Mouse (Mus musculus): ENCODE measurements around the gene Sirpa. TPM values are rescaled to one million over a fixed set of nuclear protein-coding genes. Genes with fewer than 3 reads are reported as not detected.
A peak's percentile ranks its signal among the peaks of the same experiment; 100 is the strongest.

Gene Sirpa
- 100 to 1,000 TPM; 207 to 208 TPM for total RNA-seq (2021)
- long read RNA-seq, transcript Sirpa-201 (8 exons, 3,644 nt), result minor isoform, 14 of 140 reads
- long read RNA-seq, transcript Sirpa-203 (8 exons, 3,982 nt), result major isoform, 65 of 140 reads
- long read RNA-seq, transcript Sirpa-214 (9 exons, 3,812 nt), result minor isoform, 13 of 140 reads
- long read RNA-seq, partial matches to known transcripts, result 8 of 140 reads
- long read RNA-seq, other reads (novel, unspliced or antisense), result 32 of 140 reads

- DNase-seq (ENCODE audit: low spot score in 2 of 2), result peak; percentile 69 to 76
These were observed at the start of gene Sirpa for GRCm38 (mm10) chr2:129592459-129593140. Gene Sirpa, plus strand, starts transcription at chr2:129592835.

GRCm38 (mm10) chr2:129544448-129544847 is 48.2 kb upstream of the Sirpa start:
- no peak for DNase-seq (ENCODE audit: low spot score in 2 of 2)

DNA sequence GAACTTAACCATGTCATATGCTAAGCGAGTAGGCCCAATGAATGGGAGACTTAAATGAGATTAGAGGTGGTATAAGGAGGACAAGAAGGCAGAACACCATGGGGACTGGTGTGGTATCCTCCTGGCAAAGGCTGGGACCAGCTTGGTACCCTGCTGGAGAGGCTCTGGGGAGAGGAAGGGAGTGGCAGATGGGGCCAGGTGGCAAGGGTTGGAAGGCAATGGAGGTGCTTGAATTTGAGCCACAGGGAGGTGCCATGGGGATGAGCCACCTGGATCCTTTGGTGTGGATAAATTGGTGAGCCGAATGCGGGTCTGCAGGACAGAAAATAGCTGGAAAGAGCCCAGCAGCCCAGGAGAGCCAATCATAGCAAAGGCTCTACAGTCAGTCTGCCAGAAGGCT is 47.7 kb upstream of the Sirpa start:
- peak; percentile 56 to 58 for DNase-seq (ENCODE audit: low spot score in 2 of 2)

- DNase-seq (ENCODE audit: low spot score in 2 of 2), result no peak
These were observed 47.0 kb upstream of the Sirpa start for GRCm38 (mm10) chr2:129545596-129545995.

DNA sequence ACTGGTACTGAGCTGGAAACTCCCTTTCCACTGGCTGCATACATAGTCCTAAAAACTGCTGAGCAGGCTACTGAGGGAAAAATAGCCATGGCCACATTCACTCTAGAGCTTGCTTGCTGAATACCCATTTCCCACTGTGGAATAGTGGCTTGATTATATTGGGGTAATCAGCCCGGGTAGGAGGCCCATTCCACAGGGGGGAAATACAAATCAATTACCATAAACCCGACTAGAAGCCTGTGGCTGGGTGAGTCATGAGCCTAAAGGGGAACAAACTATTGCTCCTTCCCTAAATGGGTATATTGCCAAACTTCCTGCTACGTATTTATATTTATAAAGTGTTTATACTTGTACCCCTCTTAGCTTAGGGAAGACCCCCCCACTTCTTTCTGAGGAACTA is 45.9 kb upstream of the Sirpa start:
- no peak for DNase-seq (ENCODE audit: low spot score in 2 of 2)

DNA sequence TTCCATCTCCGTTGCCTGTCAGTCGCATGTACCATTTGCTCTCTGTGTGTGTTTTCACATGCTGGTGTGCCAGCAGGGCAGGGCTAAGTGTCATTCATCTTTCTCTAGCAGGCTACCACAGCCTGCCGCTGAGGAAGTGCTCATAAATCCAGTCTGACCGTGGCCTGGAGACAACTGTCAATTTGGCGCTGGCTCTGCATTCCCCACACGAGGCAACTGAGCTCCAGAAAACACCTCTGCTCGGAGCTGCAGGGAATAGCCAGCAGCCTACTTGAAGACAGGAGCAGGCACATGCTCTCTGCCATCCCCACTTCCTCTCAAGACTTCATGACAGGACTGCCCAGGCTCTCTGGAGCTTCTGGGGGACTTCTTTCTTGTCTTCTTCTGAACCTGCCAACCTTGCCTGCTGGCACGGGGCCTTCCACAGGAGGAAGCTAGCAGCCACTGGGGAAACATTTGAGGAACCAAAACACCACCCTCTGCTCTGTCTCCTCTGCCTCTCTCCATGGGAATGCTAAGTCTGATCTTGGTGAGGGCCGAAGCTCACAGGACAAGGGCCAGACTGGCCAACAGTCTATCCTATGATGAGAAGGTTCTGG is 43.0 kb upstream of the Sirpa start:
- DNase-seq (ENCODE audit: low spot score in 2 of 2), result no peak

DNA sequence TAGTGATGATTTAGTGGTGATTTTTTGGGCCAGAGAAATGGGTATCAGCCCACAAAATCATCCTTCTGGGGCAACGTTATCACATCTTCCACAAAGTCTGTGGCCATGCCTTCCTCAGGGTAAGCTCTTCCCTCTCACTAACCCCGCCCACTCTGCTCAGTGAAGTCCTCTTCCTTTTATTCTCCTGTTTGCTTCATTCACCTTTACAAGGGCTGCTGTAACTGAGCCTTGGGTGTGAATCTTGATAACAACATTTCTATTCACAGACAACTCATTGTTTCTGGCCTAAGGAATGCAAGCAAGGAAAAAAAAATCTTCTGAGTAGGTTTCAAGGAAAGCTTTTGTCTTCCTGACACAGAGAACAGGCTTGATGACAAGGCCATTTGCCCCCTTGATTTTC is 41.9 kb upstream of the Sirpa start:
- DNase-seq (ENCODE audit: low spot score in 2 of 2), result no peak

GRCm38 (mm10) chr2:129556081-129556480 is 36.6 kb upstream of the Sirpa start:
- DNase-seq (ENCODE audit: low spot score in 2 of 2), result no peak

- no peak for DNase-seq (ENCODE audit: low spot score in 2 of 2)
These were observed 34.4 kb upstream of the Sirpa start for GRCm38 (mm10) chr2:129558008-129558874.

GRCm38 (mm10) chr2:129558875-129559219 is 33.8 kb upstream of the Sirpa start:
- no peak for DNase-seq (ENCODE audit: low spot score in 2 of 2)

DNA sequence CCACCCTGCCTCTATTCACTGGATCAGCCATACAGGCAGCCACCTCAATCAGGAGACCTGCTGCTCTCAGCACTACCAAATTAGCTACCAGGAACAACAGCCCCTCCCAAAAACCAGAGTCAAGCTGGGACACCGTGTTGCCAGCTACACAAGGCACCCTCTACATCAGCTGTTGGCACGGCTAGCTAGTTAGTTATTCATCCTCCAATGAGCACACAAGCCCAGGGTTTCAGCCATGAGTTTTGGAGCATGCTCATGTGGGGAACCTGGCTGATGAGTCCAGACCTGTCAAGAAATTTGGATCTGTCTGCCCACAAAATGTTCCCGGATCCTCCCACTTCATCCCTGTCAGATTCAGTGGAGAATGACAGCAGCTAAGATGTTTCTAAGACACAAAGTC is 30.8 kb upstream of the Sirpa start:
- DNase-seq (ENCODE audit: low spot score in 2 of 2), result no peak

DNA sequence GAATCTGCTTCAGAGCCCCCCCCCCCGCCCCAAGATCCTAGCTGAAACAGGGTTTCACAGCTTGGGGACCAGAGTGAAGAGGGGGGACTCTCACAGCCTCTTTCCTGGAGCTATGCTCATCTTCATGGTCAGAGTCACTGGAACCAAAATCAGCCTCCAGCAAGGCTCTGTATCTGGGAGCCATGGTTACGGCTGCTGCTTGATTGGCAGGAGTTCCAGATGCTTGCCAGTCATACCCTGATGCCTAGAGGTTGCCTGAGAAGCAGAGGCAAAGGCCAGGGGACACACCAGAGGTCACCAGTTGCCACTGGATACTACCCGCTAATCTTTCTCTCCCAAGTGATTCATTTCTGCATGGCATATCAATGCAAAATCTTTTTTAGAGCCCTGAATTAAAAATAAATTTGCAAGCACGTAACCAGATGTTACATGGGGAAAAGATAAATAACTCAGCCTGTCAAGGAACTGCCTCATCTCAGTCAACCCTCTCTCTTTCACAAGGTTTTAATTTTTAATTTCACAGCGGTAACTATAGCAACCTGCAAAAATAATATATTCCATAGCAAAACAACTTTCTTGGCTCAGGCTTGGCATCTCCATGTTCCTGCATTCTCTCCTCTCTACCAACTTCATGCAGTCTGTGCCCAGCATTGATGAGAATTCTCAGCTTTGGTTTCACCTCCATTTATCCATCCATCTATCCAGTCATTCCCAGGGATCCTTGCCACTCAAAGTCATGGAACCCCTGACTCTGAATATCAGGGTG is 28.5 kb upstream of the Sirpa start:
- DNase-seq (ENCODE audit: low spot score in 2 of 2), result no peak

- no peak for DNase-seq (ENCODE audit: low spot score in 2 of 2)
These were observed 23.5 kb upstream of the Sirpa start for GRCm38 (mm10) chr2:129569120-129569519.

DNA sequence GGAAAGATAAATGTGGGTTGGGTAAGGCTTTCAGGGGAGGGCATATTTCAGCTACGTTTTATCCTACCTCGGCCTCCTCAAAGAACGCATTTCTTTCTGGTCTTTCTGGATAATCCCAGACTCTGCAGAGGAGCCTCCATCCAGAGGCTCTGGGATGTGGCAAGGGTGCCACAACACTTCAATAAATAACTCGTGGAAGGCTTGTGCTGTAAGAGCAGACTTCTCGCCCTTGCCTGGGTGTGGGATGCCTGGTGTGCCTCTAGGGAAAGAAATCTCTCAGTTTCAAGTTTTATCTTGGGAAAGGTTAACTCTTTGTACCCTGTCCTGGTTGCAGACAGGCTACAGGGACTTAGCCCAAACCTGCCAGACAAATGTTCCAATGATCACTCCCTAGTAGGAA is 23.1 kb upstream of the Sirpa start:
- no peak for DNase-seq (ENCODE audit: low spot score in 2 of 2)

DNA sequence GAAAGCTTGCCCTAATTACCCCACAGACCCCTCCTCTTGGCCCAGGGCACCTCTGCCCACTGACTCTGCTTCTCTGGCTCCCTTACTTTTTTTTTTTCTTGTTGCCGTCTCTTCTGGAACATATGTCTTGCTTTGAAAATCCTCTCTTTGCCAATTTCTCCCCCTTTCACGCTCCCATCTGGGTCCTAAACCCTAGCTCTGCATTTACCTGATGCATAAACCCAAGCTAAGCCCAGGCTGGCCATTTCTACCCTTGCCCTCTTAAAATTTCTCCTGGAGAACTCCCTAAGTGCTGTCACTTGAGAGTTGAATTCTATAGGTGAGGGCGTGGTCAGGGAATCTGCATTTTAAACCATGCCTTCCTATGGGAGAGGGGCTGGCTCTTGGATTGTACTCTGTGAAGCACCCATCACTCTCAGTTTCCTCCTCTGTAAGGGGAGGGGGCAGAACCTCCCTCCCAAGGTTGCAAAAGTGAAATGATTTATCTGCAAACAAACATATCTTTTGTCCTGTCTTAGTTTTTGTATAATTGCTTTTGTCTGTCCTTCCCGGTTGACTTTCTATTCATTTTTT is 18.8 kb upstream of the Sirpa start:
- DNase-seq (ENCODE audit: low spot score in 2 of 2), result no peak

DNA sequence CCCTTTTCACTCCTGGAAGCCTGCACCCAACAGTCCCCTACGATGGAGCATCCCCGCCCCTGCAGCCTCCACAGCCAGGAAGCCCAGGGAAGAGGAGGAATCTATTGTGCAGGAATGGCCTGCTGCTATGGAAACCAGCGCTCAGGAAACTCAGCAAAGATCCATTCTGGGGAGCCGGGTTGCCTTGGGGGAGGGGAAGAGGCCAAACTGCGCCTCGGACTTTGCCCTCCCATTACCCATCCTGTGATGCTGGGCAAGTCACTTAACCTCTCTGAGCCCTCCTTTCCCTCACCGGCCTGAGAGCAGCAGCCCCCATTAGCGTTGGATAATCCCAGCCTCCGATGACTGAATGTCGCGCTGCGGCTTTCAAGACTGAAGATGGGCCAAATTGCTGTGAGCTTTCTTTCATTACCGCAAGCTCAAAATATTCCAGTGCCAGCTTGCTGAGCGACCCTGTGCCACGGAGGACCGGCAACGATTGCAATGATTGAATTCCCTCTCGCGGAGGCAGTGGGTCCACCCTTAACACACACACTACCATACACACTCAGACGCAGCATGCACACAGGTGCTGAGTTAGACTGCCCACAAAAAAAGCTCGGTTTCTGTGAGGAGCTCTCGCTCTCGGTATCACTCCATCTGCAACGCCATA is 18.1 kb upstream of the Sirpa start:
- DNase-seq (ENCODE audit: low spot score in 2 of 2), result peak; percentile 63 to 74

- DNase-seq (ENCODE audit: low spot score in 2 of 2), result no peak
These were observed 17.5 kb upstream of the Sirpa start for GRCm38 (mm10) chr2:129575113-129575512.

- peak in 1 of 2 experiments; percentile 61 for DNase-seq (ENCODE audit: low spot score in 2 of 2)
These were observed 15.8 kb upstream of the Sirpa start for GRCm38 (mm10) chr2:129576611-129577447.

DNA sequence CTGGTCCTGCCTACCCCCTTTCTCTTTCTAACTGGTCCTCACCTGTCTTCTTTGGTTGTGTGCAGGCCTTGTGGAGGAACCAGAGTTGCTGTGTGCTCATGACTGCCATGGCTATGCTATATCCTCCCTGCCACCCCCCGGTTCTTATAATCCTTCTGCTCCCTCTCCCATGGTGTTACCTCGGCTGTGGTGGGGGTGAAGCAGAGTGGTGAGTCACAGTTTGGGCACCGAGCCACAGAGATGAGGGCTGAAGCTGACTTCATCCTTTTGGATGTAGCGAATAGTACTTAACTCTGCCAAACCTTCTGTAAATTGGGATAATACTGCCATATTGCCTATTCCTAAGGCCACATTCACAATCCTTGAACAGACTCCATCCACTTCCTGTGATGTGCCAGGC is 12.0 kb upstream of the Sirpa start:
- DNase-seq (ENCODE audit: low spot score in 2 of 2), result peak in 1 of 2 experiments; percentile 47

Measured in layer of hippocampus, postnatal 10 days (tissue).